Comparison of ENCODE assay signal across 19 mouse cellular contexts in genomic region chr16:9672390-9672789, GRCm38 (mm10).
DNase-seq lines count a peak whose midpoint lies in the region; ATAC-seq lines count a peak whose summit lies in the region.
"Had no signal": no experiment of that assay in that cellular context is flagged by ENCODE, and none has a peak within 500 bp of the region (broad histone marks: within the 10 kb centered on the region; RNA-seq: fewer than 3 reads in every experiment).

No protein-coding gene starts in this region.

- H3K27ac ChIP-seq in forebrain, embryonic 11.5 days (ENCODE audit: low read depth, low read length), result no peak overlapping the region
- no peak overlapping the region for H3K27ac ChIP-seq in forebrain, embryonic 10.5 days
- H3K27ac ChIP-seq in midbrain, embryonic 12.5 days (replicated peaks), result peak overlapping the region; percentile 67
- no peak overlapping the region; the same call in 1 of the 2 replicates for H3K27ac ChIP-seq in midbrain, embryonic 10.5 days (replicated peaks)
- no peak overlapping the region for H3K27ac ChIP-seq in intestine, embryonic 16.5 days (ENCODE audit: low read length)
- H3K27ac ChIP-seq: embryonic facial prominence, embryonic 12.5 days; heart, embryonic 15.5 days; kidney, embryonic 15.5 days; liver, embryonic 13.5 days had no signal

- 80% methylated on average over 2 of the region's 2 CpGs for WGBS in forebrain, embryonic 11.5 days
- 85% methylated on average over 2 of the region's 2 CpGs for whole genome bisulfite sequencing in forebrain, embryonic 10.5 days
- WGBS in midbrain, embryonic 12.5 days, result 42% methylated on average over 2 of the region's 2 CpGs
- 71% methylated on average over 2 of the region's 2 CpGs for WGBS in midbrain, embryonic 10.5 days
- WGBS in intestine, embryonic 16.5 days, result 51% methylated on average over 2 of the region's 2 CpGs

- no peaks in the 10 kb centered on the region for H3K9me3 ChIP-seq in forebrain, embryonic 11.5 days (ENCODE audit: control insufficient read depth, low read length)
- H3K9me3 ChIP-seq in forebrain, embryonic 10.5 days, result no peaks in the 10 kb centered on the region
- H3K9me3 ChIP-seq in midbrain, embryonic 12.5 days, result no peaks in the 10 kb centered on the region
- H3K9me3 ChIP-seq in midbrain, embryonic 10.5 days (replicated peaks), result no peaks in the 10 kb centered on the region
- H3K9me3 ChIP-seq in intestine, embryonic 16.5 days (ENCODE audit: control insufficient read depth, low read length), result no peaks in the 10 kb centered on the region
- H3K9me3 ChIP-seq: embryonic facial prominence, embryonic 12.5 days; heart, embryonic 15.5 days; kidney, embryonic 15.5 days; liver, embryonic 13.5 days had no signal

- H3K4me1 ChIP-seq in forebrain, embryonic 11.5 days (replicated peaks; ENCODE audit: control insufficient read depth, insufficient read depth, low read length), result no peaks in the 10 kb centered on the region
- H3K4me1 ChIP-seq in forebrain, embryonic 10.5 days, result no peaks in the 10 kb centered on the region
- H3K4me1 ChIP-seq in midbrain, embryonic 12.5 days, result peaks cover 6% of the 10 kb centered on the region; the same call in 1 of the 2 replicates
- H3K4me1 ChIP-seq in midbrain, embryonic 10.5 days, result peaks cover 9% of the 10 kb centered on the region
- H3K4me1 ChIP-seq in intestine, embryonic 16.5 days (ENCODE audit: control insufficient read depth, insufficient read depth, low read length), result no peaks in the 10 kb centered on the region
- H3K4me1 ChIP-seq: embryonic facial prominence, embryonic 12.5 days; kidney, embryonic 15.5 days; liver, embryonic 13.5 days; megakaryocyte, embryonic 14.5 days had no signal

- H3K9ac ChIP-seq in forebrain, embryonic 11.5 days (ENCODE audit: low read length), result no peak overlapping the region
- no peak overlapping the region for H3K9ac ChIP-seq in midbrain, embryonic 12.5 days (replicated peaks)
- no peak overlapping the region for H3K9ac ChIP-seq in intestine, embryonic 16.5 days (ENCODE audit: low read depth, low read length)
- H3K9ac ChIP-seq: embryonic facial prominence, embryonic 12.5 days; heart, embryonic 15.5 days; kidney, embryonic 15.5 days; liver, embryonic 13.5 days had no signal

- no peak overlapping the region for H3K4me3 ChIP-seq in forebrain, embryonic 11.5 days (ENCODE audit: low read depth, low read length)
- no peak overlapping the region for H3K4me3 ChIP-seq in forebrain, embryonic 10.5 days
- H3K4me3 ChIP-seq in midbrain, embryonic 12.5 days, result no peak overlapping the region
- H3K4me3 ChIP-seq in midbrain, embryonic 10.5 days, result no peak overlapping the region
- H3K4me3 ChIP-seq in intestine, embryonic 16.5 days (ENCODE audit: low read length), result no peak overlapping the region
- H3K4me3 ChIP-seq: embryonic facial prominence, embryonic 12.5 days; heart, embryonic 15.5 days; kidney, embryonic 15.5 days; liver, embryonic 13.5 days; megakaryocyte, embryonic 14.5 days had no signal

- 0 out of 2 replicates have a peak, but pooled peaks have one; percentile 51 for ATAC-seq in forebrain, embryonic 11.5 days (replicated peaks; ENCODE audit: low FRiP score)
- ATAC-seq in midbrain, embryonic 12.5 days (ENCODE audit: low FRiP score, low read depth), result peak; percentile 92
- peak; percentile 86 for ATAC-seq in intestine, embryonic 16.5 days
- ATAC-seq: lung, postnatal 0 days had no signal

- no peak overlapping the region for H3K4me2 ChIP-seq in forebrain, embryonic 11.5 days (ENCODE audit: low read depth, low read length, severe bottlenecking)
- H3K4me2 ChIP-seq in midbrain, embryonic 12.5 days (replicated peaks), result no peak overlapping the region
- no peak overlapping the region for H3K4me2 ChIP-seq in intestine, embryonic 16.5 days (ENCODE audit: low read depth, low read length)
- H3K4me2 ChIP-seq: embryonic facial prominence, embryonic 12.5 days; heart, embryonic 15.5 days; kidney, embryonic 15.5 days; liver, embryonic 13.5 days had no signal

- DNase-seq in forebrain, embryonic 11.5 days (ENCODE audit: low spot score), result no peak
- DNase-seq in forebrain, embryonic 10.5 days (ENCODE audit: extremely low spot score, low spot score), result no peak
- DNase-seq in midbrain, embryonic 10.5 days (ENCODE audit: low spot score), result no peak
- DNase-seq in retina, postnatal 1 day, result peak; percentile 11
- DNase-seq in testis, postnatal 14 days (ENCODE audit: low spot score), result no peak
- no peak for DNase-seq in left cerebral cortex, postnatal 10 days (ENCODE audit: extremely low spot score in 1 of 2, low spot score in 2 of 2)
- DNase-seq: adrenal gland, postnatal 25 days; cerebellum, postnatal 10 days; heart, adult 18-20 months; liver, embryonic 13.5 days; right cerebral cortex, postnatal 14 days; thymus, postnatal 4 days had no signal

- H3K36me3 ChIP-seq in forebrain, embryonic 11.5 days (ENCODE audit: control insufficient read depth, insufficient read depth, low read length), result no peaks in the 10 kb centered on the region
- H3K36me3 ChIP-seq in forebrain, embryonic 10.5 days (replicated peaks), result no peaks in the 10 kb centered on the region
- H3K36me3 ChIP-seq in midbrain, embryonic 12.5 days, result no peaks in the 10 kb centered on the region
- no peaks in the 10 kb centered on the region for H3K36me3 ChIP-seq in midbrain, embryonic 10.5 days
- no peaks in the 10 kb centered on the region for H3K36me3 ChIP-seq in intestine, embryonic 16.5 days (ENCODE audit: control insufficient read depth, insufficient read depth, low read length)
- H3K36me3 ChIP-seq: embryonic facial prominence, embryonic 12.5 days; heart, embryonic 15.5 days; kidney, embryonic 15.5 days; liver, embryonic 13.5 days had no signal

- H3K27me3 ChIP-seq in forebrain, embryonic 11.5 days (ENCODE audit: control insufficient read depth, insufficient read depth, low read length), result no peaks in the 10 kb centered on the region
- H3K27me3 ChIP-seq in forebrain, embryonic 10.5 days (ENCODE audit: poor library complexity, severe bottlenecking), result peaks cover 12% of the 10 kb centered on the region
- no peaks in the 10 kb centered on the region for H3K27me3 ChIP-seq in midbrain, embryonic 12.5 days
- H3K27me3 ChIP-seq in midbrain, embryonic 10.5 days (ENCODE audit: low read depth, poor library complexity, severe bottlenecking), result no peaks in the 10 kb centered on the region
- H3K27me3 ChIP-seq in intestine, embryonic 16.5 days (replicated peaks; ENCODE audit: control insufficient read depth, insufficient read depth, low read length), result no peaks in the 10 kb centered on the region
- H3K27me3 ChIP-seq: embryonic facial prominence, embryonic 12.5 days; heart, embryonic 15.5 days; kidney, embryonic 15.5 days; liver, embryonic 13.5 days; megakaryocyte, embryonic 14.5 days had no signal

- intact Hi-C loops in left cerebral cortex, postnatal 10 days (cut with DNase I), result no loop called here
